Mouse (Mus musculus): Measurements from ENCODE around the gene Lrba. TPM values are rescaled to one million over a fixed set of nuclear protein-coding genes. Genes with fewer than 3 reads are reported as not detected.

Gene Lrba
- polyA plus RNA-seq, 1 experiment from 2014 or later = 4.2 TPM

DNA sequence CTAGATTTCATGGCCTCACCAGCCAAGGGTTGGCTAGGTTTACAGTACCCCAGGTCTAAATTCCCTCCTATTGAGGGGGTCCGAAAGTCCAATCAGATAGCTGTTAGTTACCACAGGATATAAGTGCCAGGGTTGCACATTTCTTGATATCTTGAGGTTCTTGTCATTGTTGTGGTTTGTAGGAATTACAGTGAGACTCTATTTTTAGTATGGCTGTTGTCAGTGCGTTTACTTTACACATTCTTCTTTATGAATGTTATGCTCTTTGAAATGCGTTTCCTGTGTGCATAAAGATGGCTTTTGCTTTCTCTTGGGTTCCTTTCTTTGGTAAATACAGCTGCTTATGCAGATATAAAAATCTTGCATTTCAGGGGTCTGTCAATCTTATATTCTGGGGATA is 237.1 kb downstream of the Lrba start:
- WGBS = 76% methylated on average over 3 of the region's 3 CpGs

DNA sequence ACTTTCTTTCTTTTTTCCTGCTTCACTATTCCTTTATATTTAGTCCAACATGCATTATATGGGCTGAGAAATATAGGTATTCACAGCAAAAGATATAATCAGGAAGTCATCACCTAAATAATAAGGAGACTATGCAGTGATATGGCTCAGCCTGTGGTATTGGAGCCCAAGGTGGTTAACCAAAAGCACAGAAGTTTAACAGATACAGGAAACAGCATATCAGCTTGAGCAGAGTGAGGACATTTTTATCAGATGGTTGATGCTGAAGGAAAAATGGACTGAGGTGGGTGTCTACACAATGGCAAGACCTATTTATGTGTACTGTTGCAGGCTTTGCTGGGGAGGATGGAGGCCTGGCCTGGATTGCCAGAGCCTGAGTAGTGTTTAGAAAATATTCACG is 265.5 kb downstream of the Lrba start:
- no peak overlapping the region for H3K9ac ChIP-seq (ENCODE audit: low read depth, low read length)
- WGBS = 85% methylated on average over 1 of the region's 1 CpGs
- DNase-seq (ENCODE audit: low spot score) (no peak), ATAC-seq (replicated peaks; ENCODE audit: low FRiP score) (no peak)
- no peaks in the 10 kb centered on the region for H3K27me3 ChIP-seq (replicated peaks; ENCODE audit: control insufficient read depth, insufficient read depth, low read length)
- no peak overlapping the region for H3K4me2 ChIP-seq
- H3K27ac ChIP-seq (ENCODE audit: low read depth, low read length) = no peak overlapping the region
- H3K9me3 ChIP-seq (ENCODE audit: control insufficient read depth, low read length) = no peaks in the 10 kb centered on the region
- no peaks in the 10 kb centered on the region for H3K36me3 ChIP-seq (ENCODE audit: control insufficient read depth, insufficient read depth, low read length)
- no peaks in the 10 kb centered on the region for H3K4me1 ChIP-seq (replicated peaks; ENCODE audit: control insufficient read depth, insufficient read depth, low read length)
- no peak overlapping the region for H3K4me3 ChIP-seq (ENCODE audit: low read depth, low read length)

More for the DNA sequence above, 237.1 kb downstream of the Lrba start:
- DNase-seq (ENCODE audit: low spot score) (no peak), ATAC-seq (replicated peaks; ENCODE audit: low FRiP score) (no peak)
- Histone ChIP-seq H3K9me3 (ENCODE audit: control insufficient read depth, low read length) (no peaks in the 10 kb centered on the region), H3K27me3 (replicated peaks; ENCODE audit: control insufficient read depth, insufficient read depth, low read length) (no peaks in the 10 kb centered on the region), H3K4me3 (ENCODE audit: low read depth, low read length) (no peak overlapping the region), H3K4me1 (replicated peaks; ENCODE audit: control insufficient read depth, insufficient read depth, low read length) (no peaks in the 10 kb centered on the region), H3K9ac (ENCODE audit: low read depth, low read length) (no peak overlapping the region), H3K4me2 (no peak overlapping the region), H3K27ac (ENCODE audit: low read depth, low read length) (no peak overlapping the region), H3K36me3 (ENCODE audit: control insufficient read depth, insufficient read depth, low read length) (no peaks in the 10 kb centered on the region)

DNA sequence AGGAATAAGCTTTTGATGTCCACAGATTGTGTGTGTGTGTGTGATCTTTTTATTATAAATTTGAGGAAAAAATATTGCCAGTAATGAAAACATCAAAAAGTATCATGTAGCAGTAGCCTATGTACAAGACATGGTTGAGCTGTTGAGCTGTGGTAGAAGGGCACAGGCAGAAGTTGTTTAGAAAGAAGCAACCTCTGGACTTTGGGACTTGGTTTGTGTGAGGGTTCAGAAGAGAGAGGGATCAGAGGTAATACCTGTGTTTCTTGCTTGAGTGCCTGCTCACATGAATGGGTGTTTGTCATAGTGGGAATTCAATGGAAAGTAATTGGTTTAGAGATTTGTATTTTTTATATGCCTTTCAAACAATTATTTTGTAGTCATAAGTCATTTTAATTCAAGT is 276.1 kb downstream of the Lrba start:
- Histone ChIP-seq H3K9ac (ENCODE audit: low read depth, low read length) (no peak overlapping the region), H3K27me3 (replicated peaks; ENCODE audit: control insufficient read depth, insufficient read depth, low read length) (no peaks in the 10 kb centered on the region), H3K4me2 (no peak overlapping the region), H3K27ac (ENCODE audit: low read depth, low read length) (no peak overlapping the region), H3K4me1 (replicated peaks; ENCODE audit: control insufficient read depth, insufficient read depth, low read length) (no peaks in the 10 kb centered on the region), H3K36me3 (ENCODE audit: control insufficient read depth, insufficient read depth, low read length) (no peaks in the 10 kb centered on the region), H3K9me3 (ENCODE audit: control insufficient read depth, low read length) (no peaks in the 10 kb centered on the region), H3K4me3 (ENCODE audit: low read depth, low read length) (no peak overlapping the region)
- ATAC-seq (replicated peaks; ENCODE audit: low FRiP score) (no peak), DNase-seq (ENCODE audit: low spot score) (no peak)

DNA sequence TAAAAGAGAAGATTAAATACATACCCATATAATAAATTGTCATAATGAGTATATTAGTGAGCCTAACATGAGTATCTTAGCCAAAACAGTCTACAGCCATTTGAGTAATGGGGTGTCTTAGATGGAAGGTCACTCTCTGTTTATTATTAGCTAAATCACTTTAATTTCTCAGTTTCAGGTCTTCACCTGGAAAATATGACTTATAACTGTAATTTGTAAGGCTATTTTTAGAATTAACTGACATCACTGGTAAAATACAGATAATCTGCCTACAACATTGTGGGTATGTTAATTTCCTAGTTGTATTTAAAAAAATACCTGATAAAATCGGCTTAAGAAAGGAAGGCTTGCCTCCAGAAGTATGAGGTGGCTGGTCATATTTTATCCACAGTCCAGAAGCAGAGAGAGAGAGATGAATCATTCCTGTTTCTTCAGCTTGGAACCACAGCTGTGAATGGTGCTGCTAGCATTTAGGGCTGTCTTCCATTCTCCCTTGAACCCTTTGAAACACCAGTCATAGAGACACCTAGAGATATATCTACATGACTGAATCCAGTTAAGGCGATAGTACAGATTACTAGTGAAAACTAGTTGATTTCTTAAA is 294.1 kb downstream of the Lrba start:
- H3K27me3 ChIP-seq (replicated peaks; ENCODE audit: control insufficient read depth, insufficient read depth, low read length) = no peaks in the 10 kb centered on the region
- H3K4me2 ChIP-seq = no peak overlapping the region
- no peak overlapping the region for H3K9ac ChIP-seq (ENCODE audit: low read depth, low read length)
- ATAC-seq (replicated peaks; ENCODE audit: low FRiP score) (no peak), DNase-seq (ENCODE audit: low spot score) (no peak)
- no peak overlapping the region for H3K4me3 ChIP-seq (ENCODE audit: low read depth, low read length)
- H3K36me3 ChIP-seq (ENCODE audit: control insufficient read depth, insufficient read depth, low read length) = no peaks in the 10 kb centered on the region
- no peak overlapping the region for H3K27ac ChIP-seq (ENCODE audit: low read depth, low read length)
- WGBS = 77% methylated on average over 2 of the region's 2 CpGs
- H3K4me1 ChIP-seq (replicated peaks; ENCODE audit: control insufficient read depth, insufficient read depth, low read length) = no peaks in the 10 kb centered on the region
- H3K9me3 ChIP-seq (ENCODE audit: control insufficient read depth, low read length) = no peaks in the 10 kb centered on the region

DNA sequence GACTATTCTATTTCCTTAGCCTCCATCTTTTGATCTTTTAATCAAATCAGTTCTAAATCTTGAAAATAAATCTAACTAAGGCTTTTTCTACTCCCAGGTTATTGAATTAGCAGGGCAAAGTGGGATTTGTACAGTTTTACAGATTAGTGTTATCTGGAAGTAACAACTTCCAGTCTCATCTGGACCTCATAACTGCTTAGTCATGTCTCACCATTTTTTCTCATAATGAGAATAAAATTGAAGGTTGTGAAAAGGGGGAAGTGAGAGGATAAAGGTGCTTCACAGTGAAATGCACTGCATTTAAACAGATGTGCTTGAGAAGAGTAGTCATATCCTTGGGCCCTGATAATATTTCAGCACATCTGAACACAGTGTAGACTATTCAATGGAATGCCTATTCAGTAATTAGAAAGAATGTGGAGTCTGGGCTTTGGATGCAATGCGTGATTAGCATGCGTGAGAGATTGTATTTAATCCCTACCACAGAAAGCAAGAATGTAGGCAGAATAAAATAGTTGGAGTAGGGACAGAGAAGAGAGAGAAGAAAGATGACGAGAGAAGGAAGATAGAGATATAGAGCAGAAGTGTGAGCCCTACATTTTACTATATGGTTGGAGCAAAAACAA is 298.5 kb downstream of the Lrba start:
- Histone ChIP-seq H3K9me3 (ENCODE audit: control insufficient read depth, low read length) (no peaks in the 10 kb centered on the region), H3K36me3 (ENCODE audit: control insufficient read depth, insufficient read depth, low read length) (no peaks in the 10 kb centered on the region), H3K9ac (ENCODE audit: low read depth, low read length) (no peak overlapping the region), H3K27ac (ENCODE audit: low read depth, low read length) (no peak overlapping the region), H3K27me3 (replicated peaks; ENCODE audit: control insufficient read depth, insufficient read depth, low read length) (no peaks in the 10 kb centered on the region), H3K4me1 (replicated peaks; ENCODE audit: control insufficient read depth, insufficient read depth, low read length) (no peaks in the 10 kb centered on the region), H3K4me2 (no peak overlapping the region), H3K4me3 (ENCODE audit: low read depth, low read length) (no peak overlapping the region)
- DNase-seq (ENCODE audit: low spot score) = no peak
- 81% methylated on average over 3 of the region's 3 CpGs for WGBS
- no peak for ATAC-seq (replicated peaks; ENCODE audit: low FRiP score)

DNA sequence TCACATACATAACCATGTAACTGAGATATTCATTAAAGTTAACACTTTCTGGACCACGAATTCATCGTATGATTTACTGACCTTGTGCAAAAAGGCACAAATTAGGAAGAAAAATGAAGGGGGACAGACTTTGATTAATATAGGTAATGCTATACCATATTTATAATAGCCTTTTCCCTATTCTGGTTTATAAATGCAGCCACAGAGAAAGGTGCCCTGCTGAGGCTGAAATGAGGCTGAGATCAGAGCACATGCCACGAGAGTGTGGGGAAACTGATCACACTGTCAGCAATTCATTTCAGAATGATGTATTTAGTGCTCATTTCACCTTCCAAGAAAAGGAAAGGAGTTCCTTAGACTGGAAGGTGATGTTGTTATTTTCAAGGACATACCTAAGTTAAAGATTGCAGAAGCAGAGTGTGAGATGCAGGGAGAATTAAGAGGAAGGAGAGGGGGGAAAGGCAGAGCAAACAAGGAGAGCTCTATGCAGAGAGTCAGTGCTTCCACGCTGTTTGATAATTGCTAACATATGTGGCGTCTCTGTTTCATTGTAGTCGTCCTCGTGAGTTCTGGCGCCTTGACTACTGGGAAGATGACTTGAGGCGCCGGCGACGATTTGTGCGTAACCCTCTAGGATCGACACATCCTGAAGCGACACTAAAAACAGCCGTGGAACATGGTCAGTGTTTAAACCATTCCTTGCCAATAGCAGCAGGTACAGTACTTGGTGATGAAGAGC is 307.2 kb downstream of the Lrba start:
- H3K9me3 ChIP-seq (ENCODE audit: control insufficient read depth, low read length) = no peaks in the 10 kb centered on the region
- no peak overlapping the region for H3K4me3 ChIP-seq (ENCODE audit: low read depth, low read length)
- no peak overlapping the region for H3K27ac ChIP-seq (ENCODE audit: low read depth, low read length)
- no peak for ATAC-seq (replicated peaks; ENCODE audit: low FRiP score)
- H3K4me1 ChIP-seq (replicated peaks; ENCODE audit: control insufficient read depth, insufficient read depth, low read length) = no peaks in the 10 kb centered on the region
- H3K36me3 ChIP-seq (ENCODE audit: control insufficient read depth, insufficient read depth, low read length) = no peaks in the 10 kb centered on the region
- H3K4me2 ChIP-seq = no peak overlapping the region
- no peak for DNase-seq (ENCODE audit: low spot score)
- H3K27me3 ChIP-seq (replicated peaks; ENCODE audit: control insufficient read depth, insufficient read depth, low read length) = no peaks in the 10 kb centered on the region
- 73% methylated on average over 16 of the region's 16 CpGs for WGBS
- no peak overlapping the region for H3K9ac ChIP-seq (ENCODE audit: low read depth, low read length)

DNA sequence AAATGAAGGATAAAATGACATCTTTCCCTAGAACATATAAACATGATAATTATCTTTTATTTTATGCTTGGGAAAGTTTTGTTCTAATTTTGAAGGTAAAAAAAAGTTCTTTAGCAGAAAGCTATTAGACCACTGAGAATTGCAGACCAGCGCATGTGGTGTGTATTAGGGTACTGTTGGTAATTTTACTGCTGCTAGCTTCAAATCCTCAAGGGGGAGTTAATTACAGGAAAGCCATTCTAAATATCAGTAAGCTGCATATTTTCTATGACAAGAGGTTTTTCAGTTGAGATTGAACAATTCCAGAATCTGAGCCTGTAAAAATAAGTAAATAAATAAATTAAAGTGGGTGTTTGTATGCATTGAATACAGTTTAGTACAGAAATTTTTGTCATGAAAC is 312.3 kb downstream of the Lrba start:
- Histone ChIP-seq H3K4me2 (no peak overlapping the region), H3K4me1 (replicated peaks; ENCODE audit: control insufficient read depth, insufficient read depth, low read length) (no peaks in the 10 kb centered on the region)
- 85% methylated on average over 1 of the region's 1 CpGs for WGBS

DNA sequence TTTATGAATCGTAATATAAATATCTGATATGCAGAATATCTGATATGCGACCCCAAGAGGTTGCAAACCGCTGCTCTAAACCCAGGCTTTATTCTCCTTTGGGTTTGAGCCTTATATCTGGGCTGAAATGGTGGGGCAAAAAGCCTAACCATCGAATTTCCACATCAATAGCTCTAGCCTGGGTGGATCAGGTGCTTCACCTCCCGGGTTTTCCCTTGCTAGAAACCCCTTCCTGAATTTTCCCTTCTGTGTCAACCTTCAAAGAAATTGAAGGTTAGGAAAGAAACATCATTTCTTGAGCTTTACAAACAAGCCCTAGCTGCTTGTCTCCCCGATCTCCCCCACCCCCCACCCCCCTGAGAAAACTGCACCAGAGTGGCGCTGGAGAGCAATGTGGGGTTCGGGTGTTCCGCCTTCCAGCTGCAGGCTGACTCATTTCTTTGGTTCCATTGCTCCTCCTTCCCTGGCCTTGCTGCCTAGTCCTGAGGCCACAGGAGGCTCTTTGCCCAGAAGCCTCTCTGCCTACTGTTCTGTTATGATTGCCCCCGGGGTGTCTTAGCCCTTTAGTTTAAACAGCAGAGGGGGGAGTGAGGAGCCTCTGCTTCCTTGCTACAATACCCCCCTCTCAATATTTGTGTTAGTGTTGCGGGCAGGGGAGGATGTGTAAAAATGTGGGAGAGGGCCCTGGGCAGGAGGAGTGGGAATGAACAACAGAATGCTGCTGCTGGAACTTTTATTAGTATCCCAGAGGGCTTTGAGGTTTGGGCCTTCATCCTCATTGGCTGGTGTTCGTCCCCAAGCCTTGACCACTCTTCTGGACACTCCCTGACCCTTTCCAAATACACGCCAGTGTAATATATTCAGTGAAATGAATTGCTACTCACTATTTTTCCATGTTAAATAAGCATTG is 314.4 kb downstream of the Lrba start:
- ATAC-seq (replicated peaks; ENCODE audit: low FRiP score) = peak; percentile 23; the same call in 1 of the 2 replicates
- Histone ChIP-seq H3K9me3 (ENCODE audit: control insufficient read depth, low read length) (no peaks in the 10 kb centered on the region), H3K4me3 (ENCODE audit: low read depth, low read length) (no peak overlapping the region), H3K27me3 (replicated peaks; ENCODE audit: control insufficient read depth, insufficient read depth, low read length) (no peaks in the 10 kb centered on the region), H3K4me2 (peak overlapping the region; percentile 9; the same call in 1 of the 2 replicates), H3K4me1 (replicated peaks; ENCODE audit: control insufficient read depth, insufficient read depth, low read length) (no peaks in the 10 kb centered on the region), H3K27ac (ENCODE audit: low read depth, low read length) (peak overlapping the region; percentile 23; the same call in 1 of the 2 replicates), H3K9ac (ENCODE audit: low read depth, low read length) (no peak overlapping the region), H3K36me3 (ENCODE audit: control insufficient read depth, insufficient read depth, low read length) (no peaks in the 10 kb centered on the region)
- WGBS = 39% methylated on average over 13 of the region's 13 CpGs
- no peak for DNase-seq (ENCODE audit: low spot score)

More for the DNA sequence above, 312.3 kb downstream of the Lrba start:
- Histone ChIP-seq H3K4me3 (ENCODE audit: low read depth, low read length) (no peak overlapping the region), H3K9me3 (ENCODE audit: control insufficient read depth, low read length) (no peaks in the 10 kb centered on the region), H3K36me3 (ENCODE audit: control insufficient read depth, insufficient read depth, low read length) (no peaks in the 10 kb centered on the region), H3K27me3 (replicated peaks; ENCODE audit: control insufficient read depth, insufficient read depth, low read length) (no peaks in the 10 kb centered on the region), H3K9ac (ENCODE audit: low read depth, low read length) (no peak overlapping the region), H3K27ac (ENCODE audit: low read depth, low read length) (no peak overlapping the region)
- no peak for ATAC-seq (replicated peaks; ENCODE audit: low FRiP score)
- DNase-seq (ENCODE audit: low spot score) = no peak

Measured in liver, embryonic 11.5 days (tissue).